Mouse (Mus musculus): ENCODE results near the gene Hist1h3f. TPM values are rescaled to one million over a fixed set of nuclear protein-coding genes. Genes with fewer than 3 reads are reported as not detected.

Gene Hist1h3f
- polyA plus RNA-seq (2012; rRNA removed) = 1.3 and 1.7 TPM in 2 replicates

DNA sequence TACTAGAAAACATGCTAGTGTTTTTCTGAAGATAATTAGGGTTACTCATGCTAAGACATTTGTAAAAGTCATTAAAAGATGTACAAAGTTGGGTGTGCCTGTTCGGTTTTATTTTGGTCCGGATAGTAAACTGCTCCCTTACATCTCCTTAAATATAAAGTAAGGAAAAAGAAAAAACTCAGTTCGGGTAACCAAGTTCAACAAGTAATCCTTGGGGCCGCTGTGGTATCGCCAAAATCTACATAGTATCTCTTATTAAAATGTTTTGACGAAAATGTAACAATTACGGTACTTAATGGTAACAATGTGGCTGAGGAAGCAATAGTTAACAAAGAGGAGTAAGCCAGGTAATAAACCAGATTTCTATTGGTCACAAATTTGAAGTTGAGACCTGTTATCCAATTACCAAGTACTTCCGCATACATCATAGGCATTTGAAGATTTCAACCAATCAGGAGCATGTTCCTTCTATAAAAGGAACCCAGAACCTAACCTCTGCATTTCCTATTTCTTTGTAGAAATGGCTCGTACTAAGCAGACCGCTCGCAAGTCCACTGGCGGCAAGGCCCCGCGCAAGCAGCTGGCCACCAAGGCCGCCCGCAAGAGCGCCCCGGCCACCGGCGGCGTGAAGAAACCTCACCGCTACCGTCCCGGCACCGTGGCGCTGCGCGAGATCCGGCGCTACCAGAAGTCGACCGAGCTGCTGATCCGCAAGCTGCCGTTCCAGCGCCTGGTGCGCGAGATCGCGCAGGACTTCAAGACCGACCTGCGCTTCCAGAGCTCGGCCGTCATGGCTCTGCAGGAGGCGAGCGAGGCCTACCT is at the start of gene Hist1h3f:
Gene Hist1h3f (plus strand): TSS at position 88 of the 822 bp plus-strand sequence.
- peak within 1 kb of the TSS; percentile 71 for H3K4me3 ChIP-seq (replicated peaks; ENCODE audit: extremely low read depth, low read depth, low read length)
- DNase-seq = peak; percentile 71
- peaks cover 2% of the 10 kb centered on the region; the same call in 1 of the 2 replicates for H3K4me1 ChIP-seq (ENCODE audit: control insufficient read depth, insufficient read depth, low read length)
- peak; percentile 84 for TF ChIP-seq POLR2A (IDR thresholded peaks at IDR 0.05; ENCODE audit: borderline replicate concordance, extremely low read depth, low read depth, low read length)
- TF ChIP-seq CTCF (IDR thresholded peaks at IDR 0.05; ENCODE audit: insufficient read depth, low read length) = no peak
- WGBS = under 1% methylated on average over 35 of the region's 45 CpGs

DNA sequence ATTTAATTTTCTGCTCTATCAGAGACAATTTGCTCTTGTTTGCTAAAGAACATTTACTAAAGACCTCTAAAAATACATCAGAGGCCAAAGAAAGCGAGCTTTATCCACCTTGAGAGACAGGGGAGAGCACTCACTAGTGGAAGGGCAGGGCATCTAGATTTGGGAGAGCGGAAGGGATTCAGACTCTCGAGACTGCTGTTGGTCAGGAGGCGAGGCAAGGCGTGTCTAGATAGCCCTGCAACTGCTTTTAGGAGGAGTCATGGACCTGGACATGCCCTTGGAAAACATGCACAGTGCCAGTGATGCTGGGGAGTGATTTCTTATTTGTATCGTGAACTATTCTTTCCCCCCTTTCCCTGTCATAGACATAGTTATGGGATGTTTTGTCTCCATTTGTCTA is 48.3 kb upstream of the Hist1h3f start:
- Histone ChIP-seq H3K4me3 (replicated peaks; ENCODE audit: extremely low read depth, low read depth, low read length) (no peak overlapping the region), H3K4me1 (ENCODE audit: control insufficient read depth, insufficient read depth, low read length) (no peaks in the 10 kb centered on the region)
- no peak for DNase-seq
- WGBS = 90% methylated on average over 6 of the region's 6 CpGs
- TF ChIP-seq POLR2A (IDR thresholded peaks at IDR 0.05; ENCODE audit: borderline replicate concordance, extremely low read depth, low read depth, low read length) = no peak
- TF ChIP-seq CTCF (IDR thresholded peaks at IDR 0.05; ENCODE audit: insufficient read depth, low read length) = no peak

DNA sequence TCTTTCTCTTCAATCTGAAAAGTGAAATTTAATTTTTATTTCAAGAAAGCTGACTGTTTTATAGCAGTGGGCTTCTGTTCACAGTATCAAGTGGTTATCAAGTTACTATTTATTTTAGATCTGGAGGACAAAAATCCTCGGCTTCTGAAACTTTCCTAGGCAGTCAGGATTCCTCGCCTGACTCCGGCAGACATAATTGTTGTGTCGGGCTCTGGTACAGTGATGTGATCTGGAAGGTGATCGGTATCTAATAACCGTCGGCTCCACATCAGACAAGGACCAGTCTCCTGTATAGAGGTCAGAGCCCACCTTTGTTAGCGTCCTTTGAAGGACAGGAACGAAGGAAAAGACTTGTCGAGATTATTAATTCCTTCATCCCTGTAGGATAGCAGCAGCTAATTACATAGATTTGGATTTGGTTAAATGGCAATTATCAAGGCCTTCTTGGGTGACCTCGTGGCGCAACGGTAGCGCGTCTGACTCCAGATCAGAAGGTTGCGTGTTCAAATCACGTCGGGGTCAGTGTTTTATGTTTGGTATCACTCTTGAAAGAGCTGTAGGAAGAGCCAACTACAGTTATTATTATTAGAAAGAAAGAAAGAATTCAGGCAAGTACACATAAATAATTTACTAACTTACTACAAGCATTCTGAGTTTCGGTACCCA is 46.1 kb upstream of the Hist1h3f start:
- H3K4me1 ChIP-seq (ENCODE audit: control insufficient read depth, insufficient read depth, low read length) = no peaks in the 10 kb centered on the region
- no peak overlapping the region for H3K4me3 ChIP-seq (replicated peaks; ENCODE audit: extremely low read depth, low read depth, low read length)
- no peak for DNase-seq
- 48% methylated on average over 19 of the region's 19 CpGs for WGBS
- TF ChIP-seq POLR2A (IDR thresholded peaks at IDR 0.05; ENCODE audit: borderline replicate concordance, extremely low read depth, low read depth, low read length) (no peak), CTCF (IDR thresholded peaks at IDR 0.05; ENCODE audit: insufficient read depth, low read length) (no peak)

DNA sequence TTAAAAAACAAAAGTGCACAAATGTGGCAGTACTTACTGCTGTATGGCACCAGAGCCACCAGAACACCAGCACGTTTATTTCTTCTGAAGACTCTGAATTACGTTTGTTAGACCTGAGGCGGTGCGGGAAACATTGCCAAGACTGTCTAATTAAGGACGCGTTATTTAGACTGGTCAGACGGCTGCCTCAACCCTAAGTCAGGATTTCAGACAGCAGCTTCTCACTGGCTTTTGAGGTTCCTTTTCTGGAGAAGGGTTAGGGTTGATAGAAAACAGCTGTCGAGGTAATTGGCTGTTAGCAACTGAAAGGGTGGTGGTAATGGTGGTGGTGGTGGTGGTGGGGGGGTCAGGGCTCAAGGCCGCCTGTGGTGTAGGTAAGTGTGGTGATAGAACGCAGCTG is 45.2 kb upstream of the Hist1h3f start:
- H3K4me3 ChIP-seq (replicated peaks; ENCODE audit: extremely low read depth, low read depth, low read length) = no peak overlapping the region
- TF ChIP-seq POLR2A (IDR thresholded peaks at IDR 0.05; ENCODE audit: borderline replicate concordance, extremely low read depth, low read depth, low read length) (no peak), CTCF (IDR thresholded peaks at IDR 0.05; ENCODE audit: insufficient read depth, low read length) (no peak)
- H3K4me1 ChIP-seq (ENCODE audit: control insufficient read depth, insufficient read depth, low read length) = no peaks in the 10 kb centered on the region
- no peak for DNase-seq
- WGBS = 36% methylated on average over 10 of the region's 10 CpGs

DNA sequence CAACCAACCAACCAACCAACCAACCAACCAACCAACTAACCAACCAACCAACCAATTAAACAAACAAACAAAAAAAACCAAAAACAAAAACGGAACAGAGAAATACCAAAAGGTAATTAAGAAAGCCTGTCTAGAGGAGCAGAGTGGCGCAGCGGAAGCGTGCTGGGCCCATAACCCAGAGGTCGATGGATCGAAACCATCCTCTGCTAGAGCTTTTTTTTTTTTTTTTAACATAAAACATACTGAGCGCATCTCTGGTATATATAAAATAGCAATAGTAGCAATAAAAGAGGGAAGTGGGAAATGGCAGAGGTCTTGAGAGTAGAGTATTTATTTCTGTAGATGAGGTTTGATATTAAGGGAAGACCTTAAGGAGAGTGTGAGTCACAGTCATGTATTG is 43.9 kb upstream of the Hist1h3f start:
- Histone ChIP-seq H3K4me1 (ENCODE audit: control insufficient read depth, insufficient read depth, low read length) (no peaks in the 10 kb centered on the region), H3K4me3 (replicated peaks; ENCODE audit: extremely low read depth, low read depth, low read length) (no peak overlapping the region)
- DNase-seq = no peak
- 63% methylated on average over 7 of the region's 7 CpGs for WGBS
- TF ChIP-seq CTCF (IDR thresholded peaks at IDR 0.05; ENCODE audit: insufficient read depth, low read length) = no peak
- no peak for TF ChIP-seq POLR2A (IDR thresholded peaks at IDR 0.05; ENCODE audit: borderline replicate concordance, extremely low read depth, low read depth, low read length)

DNA sequence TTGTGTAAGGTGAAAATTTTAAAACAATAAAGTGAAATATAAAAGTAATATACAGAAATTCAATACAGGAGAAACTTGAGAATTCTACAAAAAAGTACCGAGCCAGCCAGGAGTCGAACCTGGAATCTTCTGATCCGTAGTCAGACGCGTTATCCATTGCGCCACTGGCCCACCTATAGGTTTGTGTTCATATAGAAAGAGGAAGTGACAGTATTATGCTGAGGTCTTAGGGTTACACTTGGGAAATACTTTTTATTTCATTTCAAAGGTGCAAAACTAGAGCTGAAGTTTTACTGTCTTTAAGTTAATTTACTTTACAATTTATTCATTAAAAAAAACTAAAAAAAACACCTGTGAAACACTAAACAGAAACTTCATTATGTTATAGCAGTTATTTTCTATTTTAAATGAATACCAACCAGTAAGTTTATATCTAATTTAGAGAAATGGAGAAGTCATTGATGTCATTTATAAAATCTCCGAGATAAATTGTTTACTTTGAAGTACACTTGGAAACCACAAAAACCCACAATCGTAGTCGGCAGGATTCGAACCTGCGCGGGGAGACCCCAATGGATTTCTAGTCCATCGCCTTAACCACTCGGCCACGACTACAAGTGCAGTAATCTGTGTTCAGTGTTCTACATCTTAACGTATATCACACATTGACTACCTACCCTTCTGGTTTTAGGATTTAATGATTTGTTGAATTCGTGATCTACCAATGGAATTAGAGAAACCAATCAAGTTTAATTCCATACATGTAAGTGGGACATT is 43.2 kb upstream of the Hist1h3f start:
- WGBS = 21% methylated on average over 17 of the region's 17 CpGs
- no peak for TF ChIP-seq CTCF (IDR thresholded peaks at IDR 0.05; ENCODE audit: insufficient read depth, low read length)
- TF ChIP-seq POLR2A (IDR thresholded peaks at IDR 0.05; ENCODE audit: borderline replicate concordance, extremely low read depth, low read depth, low read length) = no peak
- Histone ChIP-seq H3K4me1 (ENCODE audit: control insufficient read depth, insufficient read depth, low read length) (no peaks in the 10 kb centered on the region), H3K4me3 (replicated peaks; ENCODE audit: extremely low read depth, low read depth, low read length) (no peak overlapping the region)
- DNase-seq = no peak

DNA sequence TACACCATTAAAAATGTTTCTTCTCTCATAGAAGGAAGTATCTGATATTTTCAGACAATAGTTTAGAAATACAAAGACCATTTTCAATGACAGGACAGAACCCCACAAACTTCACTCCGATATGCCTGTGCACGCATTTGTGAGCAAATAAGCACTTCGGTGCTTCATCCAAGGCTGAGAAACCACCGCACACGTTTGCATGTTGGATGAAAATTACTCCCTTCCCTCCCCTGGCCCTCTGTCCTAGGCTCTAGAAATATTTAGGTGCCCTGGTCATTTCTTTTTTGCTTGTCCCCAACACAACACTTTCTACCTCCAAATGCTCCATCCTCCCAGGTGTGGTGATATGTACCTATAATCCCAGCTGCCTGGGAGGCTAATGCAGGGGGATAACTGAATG is 42.3 kb upstream of the Hist1h3f start:
- DNase-seq = no peak
- no peak overlapping the region for H3K4me3 ChIP-seq (replicated peaks; ENCODE audit: extremely low read depth, low read depth, low read length)
- TF ChIP-seq CTCF (IDR thresholded peaks at IDR 0.05; ENCODE audit: insufficient read depth, low read length) (no peak), POLR2A (IDR thresholded peaks at IDR 0.05; ENCODE audit: borderline replicate concordance, extremely low read depth, low read depth, low read length) (no peak)
- no peaks in the 10 kb centered on the region for H3K4me1 ChIP-seq (ENCODE audit: control insufficient read depth, insufficient read depth, low read length)
- 48% methylated on average over 5 of the region's 5 CpGs for WGBS

DNA sequence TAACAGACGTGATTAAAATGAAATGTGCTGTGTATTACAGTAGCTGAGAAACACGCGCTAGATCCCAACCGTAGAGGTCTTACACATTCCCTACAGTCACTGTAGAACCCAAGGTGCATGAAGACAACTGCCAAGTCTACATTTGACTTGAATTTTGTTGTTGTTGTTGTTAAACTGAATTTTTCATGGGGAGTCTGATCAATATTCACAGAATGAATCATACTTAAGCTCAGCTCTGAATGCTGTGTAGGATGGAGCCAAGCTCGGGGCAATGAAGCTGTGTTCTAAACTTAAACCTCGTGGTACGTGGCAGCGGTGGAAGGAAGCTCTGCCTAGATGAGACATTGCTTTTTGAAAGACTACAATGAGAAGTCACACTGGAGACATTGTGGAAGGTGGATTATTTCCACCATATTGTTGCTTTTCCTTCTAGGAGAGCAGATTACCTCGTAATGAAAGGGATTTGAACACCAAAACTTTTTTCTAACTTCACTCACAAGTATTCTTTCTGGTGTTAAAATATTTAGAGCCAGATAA is 41.8 kb upstream of the Hist1h3f start:
- no peak overlapping the region for H3K4me3 ChIP-seq (replicated peaks; ENCODE audit: extremely low read depth, low read depth, low read length)
- no peak for TF ChIP-seq CTCF (IDR thresholded peaks at IDR 0.05; ENCODE audit: insufficient read depth, low read length)
- TF ChIP-seq POLR2A (IDR thresholded peaks at IDR 0.05; ENCODE audit: borderline replicate concordance, extremely low read depth, low read depth, low read length) = no peak
- WGBS = 57% methylated on average over 9 of the region's 9 CpGs
- DNase-seq = no peak
- no peaks in the 10 kb centered on the region for H3K4me1 ChIP-seq (ENCODE audit: control insufficient read depth, insufficient read depth, low read length)

DNA sequence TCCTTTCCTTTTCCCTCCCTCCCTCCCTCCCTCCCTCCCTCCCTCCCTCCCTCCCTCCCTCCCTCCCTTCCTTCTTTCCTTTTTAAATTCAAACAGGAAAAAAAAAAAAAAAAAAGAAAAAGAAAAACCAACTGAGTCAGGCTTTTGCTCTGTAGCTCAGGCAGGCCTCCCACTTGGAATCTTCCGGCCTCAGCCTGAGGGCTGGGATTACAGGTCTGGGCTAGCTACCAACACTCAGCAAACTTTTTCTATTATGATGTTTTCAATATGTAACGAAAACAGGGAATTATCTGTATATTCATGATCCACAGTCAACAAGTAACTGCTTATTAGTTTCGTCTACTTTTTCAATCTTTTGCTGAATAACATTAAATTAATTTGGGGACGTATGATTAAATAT is 40.9 kb upstream of the Hist1h3f start:
- no peak for DNase-seq
- TF ChIP-seq POLR2A (IDR thresholded peaks at IDR 0.05; ENCODE audit: borderline replicate concordance, extremely low read depth, low read depth, low read length) (no peak), CTCF (IDR thresholded peaks at IDR 0.05; ENCODE audit: insufficient read depth, low read length) (no peak)
- 77% methylated on average over 4 of the region's 4 CpGs for WGBS

More for the DNA sequence above, 40.9 kb upstream of the Hist1h3f start:
- Histone ChIP-seq H3K4me1 (ENCODE audit: control insufficient read depth, insufficient read depth, low read length) (no peaks in the 10 kb centered on the region), H3K4me3 (replicated peaks; ENCODE audit: extremely low read depth, low read depth, low read length) (no peak overlapping the region)
